Mouse (Mus musculus): ENCODE measurements around the gene C2cd3.
"Not testable (repeated sequence)": the region's sequence is repeated elsewhere in the genome, so short reads cannot be mapped to it uniquely, and the experiment has no call there.

The C2cd3 gene

DNA sequence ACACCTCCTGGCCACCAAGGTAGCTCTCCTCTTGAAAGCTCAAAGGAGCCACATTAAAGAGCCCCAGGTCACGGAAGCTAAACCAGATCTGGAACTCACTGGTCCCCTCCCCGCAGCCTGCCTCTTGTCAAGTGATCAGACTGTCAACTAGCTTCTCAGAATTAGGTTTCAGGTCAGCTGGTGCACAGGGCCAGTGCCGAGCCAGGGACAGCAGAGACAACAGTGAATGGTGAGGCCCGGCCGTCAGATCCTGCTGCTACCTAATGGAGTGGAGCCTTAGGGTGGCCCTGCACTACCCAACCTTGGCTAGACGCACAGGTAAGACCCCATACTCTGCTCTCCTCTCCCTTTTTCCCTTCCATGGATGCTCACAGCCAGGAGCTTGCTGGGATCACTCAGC lies 100.7 kb downstream of the C2cd3 start, which contains the start of gene Ucp3:
Gene Ucp3, plus strand, starts transcription at position 214 of the 400 bp plus-strand sequence.
- DNase-seq = no peak

DNA sequence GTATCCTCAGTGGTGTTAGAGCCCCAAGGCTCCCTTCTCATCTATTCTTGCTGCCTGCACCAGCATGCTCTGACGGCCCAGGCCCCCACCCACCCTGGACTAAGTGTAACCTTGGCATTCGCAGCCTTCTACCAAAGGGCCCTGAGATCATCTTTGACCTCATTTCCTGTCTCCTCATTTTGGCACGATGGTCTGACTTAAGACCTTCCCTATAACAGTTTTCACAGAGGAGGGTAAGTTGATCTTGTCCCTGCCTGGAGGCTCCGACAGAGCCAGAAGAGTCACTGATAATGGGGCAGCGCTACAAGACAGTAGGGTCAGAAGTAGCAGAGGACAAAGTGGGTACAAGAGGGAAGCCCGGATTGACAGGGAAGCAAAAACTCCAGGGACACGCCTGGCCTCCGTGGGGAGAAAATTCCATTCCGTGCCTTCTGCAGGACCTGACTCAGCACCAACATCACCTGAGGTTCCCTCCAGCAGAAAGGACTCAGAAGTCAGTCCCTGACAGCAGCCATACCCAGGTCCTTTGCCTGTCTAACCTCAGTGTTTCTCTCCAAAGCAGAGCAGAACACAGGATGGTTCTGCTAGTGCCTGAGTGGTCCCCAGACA lies 101.9 kb downstream of the C2cd3 start:
- DNase-seq = no peak

DNA sequence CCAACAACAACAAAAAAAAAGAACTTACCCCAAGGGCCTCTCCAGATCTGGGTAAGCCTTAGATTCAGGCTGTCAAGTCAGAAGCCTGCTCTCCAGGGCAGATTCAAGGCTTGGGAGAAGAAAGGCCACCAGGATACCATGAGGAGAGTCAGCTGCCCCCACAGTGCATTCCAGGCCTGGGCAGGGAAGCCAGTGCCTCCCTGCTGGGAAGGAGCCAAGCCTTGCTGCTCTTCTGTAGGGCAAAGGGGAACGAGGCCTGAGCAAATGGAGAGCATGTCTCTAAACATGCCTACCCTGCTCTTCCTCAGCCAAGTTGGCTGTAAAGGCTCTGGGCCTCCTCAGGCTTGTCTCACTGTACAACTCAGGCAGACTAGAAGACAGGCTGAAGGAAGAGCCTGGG lies 102.6 kb downstream of the C2cd3 start:
- DNase-seq = no peak

DNA sequence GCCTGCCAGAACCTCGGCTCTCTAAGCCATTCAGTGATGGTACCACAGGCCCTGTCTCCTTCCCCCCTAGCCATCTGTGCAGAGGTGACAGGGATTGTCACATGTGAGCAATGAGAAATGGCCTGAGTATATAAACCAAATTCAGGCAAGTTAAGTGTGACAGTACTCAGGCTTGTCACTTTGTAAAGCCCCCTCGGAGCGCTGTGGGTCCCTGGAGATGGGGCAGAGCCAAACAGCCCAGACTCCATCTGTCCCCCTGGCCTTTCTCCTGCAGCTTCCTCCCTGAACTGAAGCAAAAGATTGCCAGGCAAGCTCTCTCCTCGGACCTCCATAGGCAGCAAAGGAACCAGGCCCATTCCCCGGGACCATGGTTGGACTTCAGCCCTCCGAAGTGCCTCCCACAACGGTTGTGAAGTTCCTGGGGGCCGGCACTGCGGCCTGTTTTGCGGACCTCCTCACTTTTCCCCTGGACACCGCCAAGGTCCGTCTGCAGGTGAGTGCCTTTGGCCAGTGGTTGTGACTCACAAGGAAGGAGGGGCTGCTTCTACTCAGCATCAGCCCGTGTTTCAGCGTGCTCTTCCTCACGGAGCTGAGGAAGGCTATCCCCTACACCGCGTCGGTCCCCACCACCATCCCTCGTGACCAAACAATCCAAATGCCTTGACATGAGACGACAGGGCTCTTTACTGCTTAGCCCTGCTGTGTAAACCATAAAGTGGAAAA lies 107.2 kb downstream of the C2cd3 start:
- no peak for DNase-seq

DNA sequence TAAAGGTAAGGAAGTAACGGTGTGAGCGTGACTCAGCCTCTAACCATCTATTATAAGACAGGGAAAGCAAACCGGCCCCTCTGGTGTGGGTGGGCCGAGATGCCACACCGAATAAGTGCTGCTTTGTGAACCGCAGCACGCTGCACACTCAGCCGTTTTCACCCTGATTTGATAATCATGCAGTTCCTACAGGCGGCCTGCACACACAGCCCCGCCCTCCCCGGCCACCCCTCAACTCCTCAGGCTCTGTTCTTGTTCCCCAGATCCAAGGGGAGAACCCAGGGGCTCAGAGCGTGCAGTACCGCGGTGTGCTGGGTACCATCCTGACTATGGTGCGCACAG lies 107.8 kb downstream of the C2cd3 start:
- DNase-seq = no peak

DNA sequence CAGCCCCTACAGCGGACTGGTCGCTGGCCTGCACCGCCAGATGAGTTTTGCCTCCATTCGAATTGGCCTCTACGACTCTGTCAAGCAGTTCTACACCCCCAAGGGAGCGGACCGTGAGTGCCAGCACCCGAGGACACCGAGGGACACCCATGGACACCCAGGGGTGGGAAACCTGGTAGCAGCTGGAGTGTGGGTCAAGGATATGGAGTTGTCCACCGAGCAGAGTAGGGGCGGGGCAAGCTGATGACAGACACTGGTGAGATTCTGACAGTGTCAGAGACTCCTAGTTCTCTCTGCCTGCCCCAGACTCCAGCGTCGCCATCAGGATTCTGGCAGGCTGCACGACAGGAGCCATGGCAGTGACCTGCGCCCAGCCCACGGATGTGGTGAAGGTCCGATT lies 108.1 kb downstream of the C2cd3 start:
- no peak for DNase-seq

DNA sequence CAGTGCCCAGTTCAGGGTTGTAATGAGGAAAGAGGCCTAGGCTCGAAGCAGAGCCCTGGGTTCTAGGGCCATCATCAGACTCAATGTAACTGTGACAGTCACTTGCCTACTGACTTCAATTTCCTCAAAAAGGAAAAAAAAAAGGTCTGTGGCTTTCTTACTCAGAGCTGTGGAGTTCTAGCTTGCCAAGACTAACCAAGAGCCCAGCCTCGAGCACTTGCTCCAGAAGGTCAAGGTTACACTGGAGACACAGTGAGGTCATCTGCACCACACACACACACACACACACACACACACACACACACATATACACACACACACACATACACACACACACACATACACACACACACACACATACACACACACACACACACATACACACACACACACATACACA lies 110.0 kb downstream of the C2cd3 start:
- DNase-seq = not testable (repeated sequence)

DNA sequence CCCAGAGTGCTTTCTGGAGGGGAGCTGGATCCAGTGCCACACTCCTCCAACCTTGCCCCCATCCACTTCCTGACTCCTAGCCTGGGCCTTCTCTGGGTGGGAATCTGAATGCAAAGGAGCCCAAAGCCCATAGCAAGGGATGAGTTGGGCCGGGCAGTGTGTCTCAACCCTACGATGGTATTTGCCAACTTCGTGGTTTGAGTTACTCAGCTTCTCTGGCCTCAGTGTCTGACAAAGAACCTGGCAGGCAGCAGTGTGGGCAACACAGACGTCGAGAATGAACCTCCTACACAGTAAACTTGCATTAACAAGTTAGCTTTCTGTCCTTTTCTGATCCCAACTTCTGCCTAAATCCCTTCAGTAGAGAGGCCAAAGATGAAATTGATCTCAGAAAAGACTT lies 112.5 kb downstream of the C2cd3 start:
- no peak for DNase-seq

DNA sequence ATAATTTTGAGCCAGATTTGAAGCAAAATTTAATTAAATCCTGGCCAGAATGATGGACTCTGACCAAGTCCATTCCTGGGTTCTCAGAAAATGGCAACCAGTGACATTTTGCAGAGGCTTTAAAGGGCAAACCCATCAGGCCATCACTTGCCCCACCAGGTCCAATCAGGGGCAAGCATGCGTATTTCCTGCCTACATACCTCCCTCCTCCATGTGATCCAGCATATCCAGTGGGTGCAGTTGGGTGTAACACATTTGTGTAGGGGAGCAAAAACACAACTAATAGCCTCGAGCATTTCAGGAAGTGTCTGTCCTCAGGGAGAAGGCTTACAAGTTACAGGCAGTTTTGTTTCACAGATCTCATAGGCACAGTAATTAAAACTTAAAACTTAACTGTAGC lies 115.3 kb downstream of the C2cd3 start:
- DNase-seq = no peak

DNA sequence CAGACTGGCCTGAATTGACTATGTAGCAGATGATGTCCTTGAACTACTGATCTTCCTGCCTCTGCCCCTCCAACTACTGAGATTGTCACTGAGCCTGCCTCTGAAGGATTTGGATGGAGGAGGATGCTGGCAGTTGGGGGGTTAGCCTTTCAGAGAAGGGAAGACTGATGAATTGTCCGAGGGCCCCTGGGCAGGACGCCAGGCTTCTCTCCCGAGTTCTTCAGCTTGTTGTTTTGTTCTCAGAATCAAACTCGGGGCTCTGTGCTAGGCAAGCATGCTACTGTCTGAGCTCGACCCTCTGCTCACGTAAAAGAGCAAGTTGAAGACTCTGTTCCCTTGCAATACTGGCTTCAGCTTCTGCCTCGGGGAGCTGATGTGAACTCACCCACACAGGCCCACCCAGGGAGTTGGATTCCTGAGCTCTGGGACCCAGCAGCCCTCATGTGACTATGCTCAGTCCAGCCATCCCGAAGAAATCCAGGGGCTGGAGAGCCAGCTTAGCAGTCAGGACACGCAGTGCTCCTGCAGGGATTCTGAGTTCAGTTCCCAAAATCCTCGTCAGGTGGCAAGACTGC lies 116.5 kb downstream of the C2cd3 start:
- no peak for DNase-seq

DNA sequence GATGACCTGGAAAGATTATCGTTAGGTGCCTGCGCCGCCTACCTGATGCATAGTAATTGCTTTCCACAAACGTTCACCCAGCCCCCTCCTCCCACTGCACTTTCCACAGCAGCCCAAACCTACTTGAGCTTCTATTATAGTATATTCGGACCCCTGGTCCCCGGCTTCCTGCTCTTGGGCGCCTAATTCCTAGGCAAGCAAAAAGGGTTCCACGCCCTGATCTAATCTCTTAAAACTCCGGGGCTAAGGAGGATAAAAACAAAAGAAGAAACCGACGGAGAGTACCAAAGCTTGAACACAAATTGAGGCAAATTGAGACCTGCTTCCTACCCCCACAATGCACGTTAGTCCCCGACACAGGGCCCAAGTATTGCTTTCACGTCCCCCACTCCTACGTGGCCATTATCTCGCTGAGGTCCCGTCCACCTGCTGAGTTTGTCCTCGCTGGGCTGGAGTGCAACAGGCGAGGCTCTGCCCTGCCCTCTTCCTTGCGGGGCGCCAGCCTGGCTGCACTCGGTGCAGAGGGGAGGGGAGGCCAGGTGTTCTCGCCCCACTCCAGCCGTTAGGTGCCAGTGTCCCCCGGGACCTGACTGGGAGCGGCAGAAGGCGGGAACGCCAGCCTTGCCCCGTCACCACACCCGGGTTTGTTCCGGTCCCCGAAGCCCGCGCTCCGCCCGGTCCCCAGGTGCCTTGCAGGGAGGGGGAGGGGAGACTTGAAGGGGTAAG lies 120.5 kb downstream of the C2cd3 start:
- DNase-seq = no peak

DNA sequence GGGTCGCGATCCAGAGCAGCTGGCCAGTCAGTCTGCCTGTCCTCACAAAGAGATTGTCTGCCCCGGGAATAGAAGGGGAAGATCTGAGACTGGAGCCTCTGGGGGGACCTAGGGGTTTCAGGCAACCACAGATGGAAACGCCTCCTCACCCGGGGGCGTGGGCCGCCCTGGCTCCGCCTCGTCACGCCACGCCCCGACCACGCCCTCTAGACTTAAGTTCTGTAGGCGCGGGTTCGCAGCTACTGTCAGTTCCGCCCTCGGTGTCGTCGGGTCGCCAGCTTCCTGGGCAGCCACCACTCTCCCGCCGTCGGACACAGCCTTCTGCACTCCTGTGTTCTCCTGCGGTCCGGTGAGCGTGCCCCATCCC lies 121.1 kb downstream of the C2cd3 start, which contains the start of gene Ucp2:
Gene Ucp2, plus strand, starts transcription at position 221 of the 367 bp plus-strand sequence.
- peak; percentile 60 for DNase-seq

DNA sequence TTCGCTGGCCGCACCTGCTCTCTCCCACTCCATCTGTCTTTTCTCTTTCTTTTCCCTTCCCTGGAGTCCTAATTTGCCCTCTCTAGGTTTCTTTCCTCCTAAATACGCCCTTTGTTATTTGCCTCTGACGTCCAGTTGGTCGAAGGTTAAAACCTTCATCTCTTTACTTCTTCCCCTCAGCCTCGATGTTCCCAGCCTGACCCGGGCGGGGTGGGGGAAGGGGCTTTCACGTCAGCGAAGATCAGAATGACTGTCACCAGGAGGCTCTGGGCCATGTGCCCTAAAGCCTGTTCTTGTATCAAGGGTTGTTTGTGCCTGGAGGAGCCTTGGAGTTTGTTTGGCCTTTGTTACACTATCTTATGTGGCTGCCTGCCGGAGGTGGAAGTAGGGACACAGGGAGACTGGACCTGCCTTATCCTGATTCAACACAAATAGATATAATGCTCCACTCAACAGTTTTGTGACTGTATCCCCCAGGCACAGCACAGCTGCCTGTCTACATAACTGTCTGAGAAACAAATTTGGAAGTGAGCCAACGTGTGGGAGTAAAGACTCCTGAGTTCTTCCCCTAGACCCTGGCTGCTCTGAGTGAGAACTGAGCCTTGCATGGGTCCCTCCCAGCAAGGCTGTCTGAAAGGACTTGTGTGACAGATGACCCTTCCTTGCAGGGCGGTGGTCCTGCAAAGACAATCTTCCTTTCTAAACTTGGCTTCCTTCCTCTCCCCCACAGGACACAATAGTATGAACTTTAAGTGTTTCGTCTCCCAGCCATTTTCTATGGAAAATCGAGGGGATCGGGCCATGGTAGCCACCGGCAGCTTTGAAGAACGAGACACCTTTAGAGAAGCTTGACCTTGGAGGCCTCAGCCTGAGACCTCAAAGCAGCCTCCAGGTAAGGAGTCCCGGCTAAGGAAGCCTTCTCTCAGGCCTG lies 121.7 kb downstream of the C2cd3 start:
- DNase-seq = no peak

DNA sequence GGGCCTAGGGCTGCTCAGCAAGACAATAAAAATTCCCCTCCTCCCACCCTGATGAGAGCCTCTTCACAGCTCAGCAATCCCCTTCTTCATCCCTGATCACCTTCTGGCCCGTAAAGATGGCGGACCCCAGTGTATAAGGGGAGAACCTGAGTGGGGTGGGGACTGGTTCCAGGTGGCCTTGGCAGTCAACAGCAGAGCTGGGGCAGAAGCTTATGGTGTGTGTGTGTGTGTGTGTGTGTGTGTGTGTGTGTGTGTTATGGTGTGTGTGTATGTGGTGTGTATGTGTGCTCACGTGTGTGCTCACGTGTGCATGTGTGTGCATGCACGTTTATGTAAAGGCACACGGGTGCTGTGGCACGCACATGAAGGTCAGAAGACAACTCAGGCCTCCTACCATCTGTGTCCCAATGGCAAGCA lies 122.4 kb downstream of the C2cd3 start:
- DNase-seq = no peak

DNA sequence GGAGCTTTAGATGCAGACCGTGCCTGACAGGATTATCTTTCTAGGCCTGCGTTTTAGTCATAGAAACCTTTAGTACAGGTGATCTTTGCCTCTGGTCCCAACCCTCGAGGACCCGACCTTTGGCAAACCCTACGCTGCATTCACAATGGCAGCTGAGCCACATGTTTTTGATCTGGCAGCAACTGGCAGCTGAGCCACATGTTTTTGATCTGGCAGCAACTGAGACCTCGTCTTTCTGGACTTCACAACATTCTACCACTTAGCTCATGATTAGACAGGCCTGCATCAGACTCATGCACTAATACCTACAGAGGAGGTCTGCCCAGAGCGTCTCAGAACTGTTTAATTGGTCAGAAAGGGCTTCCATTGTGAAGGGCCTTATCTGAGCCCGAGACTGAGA lies 123.0 kb downstream of the C2cd3 start:
- DNase-seq = no peak

DNA sequence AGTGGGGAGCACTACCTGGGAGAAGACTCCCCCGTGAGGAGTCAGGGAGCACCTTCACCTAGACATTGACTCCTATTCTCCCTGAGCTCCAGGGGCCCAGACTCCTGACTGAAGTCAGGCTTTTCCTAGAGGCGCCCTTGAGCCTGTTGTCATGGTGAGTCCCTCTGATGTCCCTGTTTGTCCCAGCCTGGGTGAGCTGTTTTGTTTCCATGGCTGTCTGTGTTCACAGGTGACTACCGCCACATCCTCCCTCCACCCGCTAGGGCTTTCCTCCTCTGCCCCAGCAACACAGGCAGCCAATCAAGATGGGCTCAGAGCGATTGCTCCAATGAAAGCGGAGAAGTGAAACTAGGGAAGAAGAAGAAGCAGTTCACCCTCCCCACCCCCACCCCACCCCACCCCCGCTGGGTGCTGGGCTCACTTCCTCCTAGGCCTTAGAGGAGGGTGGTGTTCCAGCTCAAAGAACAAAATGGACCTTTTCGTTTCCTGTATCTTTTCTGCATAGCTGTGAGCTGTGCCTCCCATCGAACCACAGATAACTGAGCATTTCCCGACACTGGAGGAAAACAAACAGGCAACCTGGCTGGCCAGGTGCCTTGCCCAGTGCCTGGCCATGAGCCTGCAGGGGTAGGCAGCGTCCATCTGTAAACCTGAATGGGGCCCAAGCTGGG lies 123.7 kb downstream of the C2cd3 start:
- peak; percentile 67 for DNase-seq

DNA sequence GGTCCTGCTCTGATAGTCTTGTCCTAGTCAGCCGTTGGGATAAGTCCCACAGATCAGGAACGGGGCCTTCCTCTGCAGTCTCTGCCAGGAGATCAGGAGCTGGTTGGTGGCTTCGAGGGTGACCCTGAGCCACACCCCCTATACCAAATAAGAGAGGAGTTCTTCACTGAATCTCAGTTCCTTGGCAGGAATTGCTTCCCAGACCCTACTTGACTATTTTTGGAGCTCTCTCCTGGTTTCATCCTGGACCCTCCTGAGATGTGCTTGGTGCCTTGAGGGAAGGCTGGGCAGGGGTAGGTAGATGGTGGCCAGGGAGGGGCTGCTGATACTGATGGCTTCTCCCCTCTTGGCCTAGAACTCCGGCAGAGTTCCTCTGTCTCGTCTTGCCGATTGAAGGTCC lies 124.3 kb downstream of the C2cd3 start:
- DNase-seq = no peak

DNA sequence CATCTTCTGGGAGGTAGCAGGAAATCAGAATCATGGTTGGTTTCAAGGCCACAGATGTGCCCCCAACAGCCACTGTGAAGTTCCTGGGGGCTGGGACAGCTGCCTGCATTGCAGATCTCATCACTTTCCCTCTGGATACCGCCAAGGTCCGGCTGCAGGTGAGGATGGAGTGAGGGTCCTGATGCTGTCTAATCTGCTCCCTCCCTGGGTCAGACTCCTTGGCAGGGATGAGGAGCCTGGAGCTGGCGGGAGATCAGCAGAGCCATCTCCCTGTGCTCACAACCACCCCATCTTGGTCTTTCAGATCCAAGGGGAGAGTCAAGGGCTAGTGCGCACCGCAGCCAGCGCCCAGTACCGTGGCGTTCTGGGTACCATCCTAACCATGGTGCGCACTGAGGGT lies 124.8 kb downstream of the C2cd3 start:
- no peak for DNase-seq

DNA sequence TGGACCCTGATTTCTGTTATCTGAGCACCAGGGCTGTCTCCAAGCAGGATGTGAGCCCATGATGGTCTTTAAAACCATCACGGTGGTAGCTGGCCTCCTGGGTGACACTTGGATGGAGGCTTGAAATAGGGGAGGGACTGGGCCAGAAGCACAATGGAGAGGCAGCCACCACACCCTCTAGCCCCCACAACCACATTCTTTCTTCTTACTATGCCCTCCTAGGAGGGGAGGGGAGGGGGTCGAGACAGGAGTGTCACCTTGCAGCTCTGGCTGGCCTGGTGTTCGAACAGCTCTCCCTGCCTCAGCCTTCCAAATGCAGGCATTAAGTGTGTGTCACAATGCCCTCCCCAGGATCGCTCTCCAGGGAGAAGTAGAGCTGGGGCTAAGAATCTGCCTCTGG lies 125.4 kb downstream of the C2cd3 start:
- no peak for DNase-seq

DNA sequence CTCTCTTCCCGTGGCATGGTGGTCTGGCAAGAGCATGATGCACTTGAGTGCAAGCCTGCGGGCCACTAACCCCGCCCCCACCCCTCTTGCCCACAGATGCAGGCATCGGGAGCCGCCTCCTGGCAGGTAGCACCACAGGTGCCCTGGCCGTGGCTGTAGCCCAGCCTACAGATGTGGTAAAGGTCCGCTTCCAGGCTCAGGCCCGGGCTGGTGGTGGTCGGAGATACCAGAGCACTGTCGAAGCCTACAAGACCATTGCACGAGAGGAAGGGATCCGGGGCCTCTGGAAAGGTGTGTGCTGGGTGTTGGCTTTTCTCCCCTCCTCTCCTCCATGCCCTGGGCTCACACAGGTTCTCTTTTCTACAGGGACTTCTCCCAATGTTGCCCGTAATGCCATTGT lies 125.9 kb downstream of the C2cd3 start:
- DNase-seq = no peak

DNA sequence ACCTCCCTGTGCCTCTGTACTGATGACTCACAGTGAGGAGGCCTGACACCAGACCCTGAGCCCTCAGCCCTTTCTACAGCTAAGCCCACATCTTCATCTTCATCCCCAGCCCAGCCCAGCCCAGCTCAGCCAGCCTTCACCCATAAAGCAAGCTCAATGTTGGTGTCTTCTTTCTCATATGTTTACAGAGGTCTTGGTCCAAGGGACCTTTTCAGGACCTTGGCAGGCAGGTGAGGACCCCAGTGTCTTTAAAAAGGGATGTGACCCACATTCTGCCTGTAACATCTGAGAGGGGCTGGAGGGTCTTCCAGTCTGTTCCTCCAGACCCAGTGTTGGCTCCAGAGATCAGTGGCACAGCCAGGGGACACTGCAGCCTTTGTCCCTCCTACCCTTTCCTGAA lies 127.4 kb downstream of the C2cd3 start:
- no peak for DNase-seq

DNA sequence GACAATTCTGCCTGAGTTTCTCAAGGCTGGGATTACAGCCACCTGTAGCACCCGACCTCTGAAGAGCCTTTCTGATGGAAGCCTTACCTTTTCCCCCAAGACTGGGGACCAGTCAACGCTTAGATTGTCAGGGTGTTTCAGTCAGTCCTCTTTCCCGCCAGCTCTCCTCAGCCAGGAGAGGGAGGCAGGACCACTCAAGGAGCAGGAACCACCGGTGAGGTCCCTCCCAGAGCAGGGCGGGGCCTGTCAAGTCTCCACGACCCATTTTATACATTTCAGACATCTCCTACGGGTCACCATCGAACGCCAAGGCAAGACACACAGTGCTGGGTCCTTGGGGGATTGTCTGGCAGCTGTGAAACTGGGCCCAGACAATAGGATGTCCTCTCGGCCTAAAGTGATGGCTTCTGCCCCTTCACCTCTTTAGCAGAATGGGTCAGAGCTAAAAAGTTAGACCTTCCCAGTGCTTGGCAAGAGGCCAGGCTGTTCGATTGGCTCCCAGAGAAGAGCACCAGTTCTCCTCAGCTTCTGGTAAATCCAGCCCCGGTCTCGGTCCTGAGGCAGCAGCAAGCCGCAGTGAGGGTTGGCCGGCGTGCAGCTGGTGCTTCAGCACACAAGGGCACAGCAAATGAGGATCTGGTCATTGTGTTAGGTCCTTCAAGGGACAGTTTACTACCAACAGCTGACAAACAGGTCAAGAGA lies 128.4 kb downstream of the C2cd3 start:
- no peak for DNase-seq
